Mouse (Mus musculus) embryonic facial prominence, embryonic 15.5 days (tissue): Measurements from ENCODE around the gene Ccnb2. TPM values are rescaled to one million over a fixed set of nuclear protein-coding genes. Genes with fewer than 3 reads are reported as not detected.
A peak's percentile ranks its signal among the peaks of the same experiment; 100 is the strongest.
"Not testable (repeated sequence)": the region's sequence is repeated elsewhere in the genome, so short reads cannot be mapped to it uniquely, and the experiment has no call there.

Experiments
- ATAC-seq: fragments of 200-750 bp; cut with Nextera tagmentation; 2 replicates; pipeline ENCODE4 v1.8.0; 2017; ENCODE audit warnings: low read depth, moderate TSS enrichment; ENCODE audit not compliant: insufficient number of reproducible peaks, low FRiP score, low TSS enrichment
- H3K27ac ChIP-seq: fragments of 300-500 bp; sonication (generic); replicated peaks from 2 replicates; pipeline ENCODE4 v1.5.1; 2015; ENCODE audit warnings: mild to moderate bottlenecking, inconsistent platforms
- H3K27me3 ChIP-seq: fragments of 300-500 bp; sonication (generic); 2 replicates; pipeline ENCODE4 v1.6.1; 2015; ENCODE audit warnings: inconsistent platforms
- H3K36me3 ChIP-seq: fragments of 300-500 bp; sonication (generic); 2 replicates; pipeline ENCODE4 v1.6.1; 2015; ENCODE audit warnings: mild to moderate bottlenecking, inconsistent platforms
- H3K4me1 ChIP-seq: fragments of 300-500 bp; sonication (generic); 2 replicates; pipeline ENCODE4 v1.6.1; 2015; ENCODE audit warnings: inconsistent platforms
- H3K4me2 ChIP-seq: fragments of 300-500 bp; sonication (generic); replicated peaks from 2 replicates; pipeline ENCODE4 v1.6.1; 2015; ENCODE audit warnings: mild to moderate bottlenecking, inconsistent platforms
- H3K4me3 ChIP-seq: fragments of 300-500 bp; sonication (generic); replicated peaks from 2 replicates; pipeline ENCODE4 v1.5.1; 2015; ENCODE audit warnings: mild to moderate bottlenecking, inconsistent platforms
- H3K9ac ChIP-seq: fragments of 300-500 bp; sonication (generic); 2 replicates; pipeline ENCODE4 v1.6.1; 2015; ENCODE audit warnings: inconsistent platforms
- H3K9me3 ChIP-seq: fragments of 300-500 bp; sonication (generic); replicated peaks from 2 replicates; pipeline ENCODE4 v1.6.1; 2016; ENCODE audit warnings: inconsistent platforms
- WGBS: fragments of 180-500 bp; shearing (Covaris S2); methylation state at CpG from one replicate; pipeline ENCODE4 v1.1.7; 2015; 5-methylcytosine and 5-hydroxymethylcytosine counted together
- polyA plus RNA-seq: library from polyadenylated mRNA; unstranded; fragments of >200 nt; fragmentation: Nextera tagmentation; extraction: Ambion mirVana; gene quantifications from 2 replicates; pipeline ENCODE4 v1.2.1, GENCODE M21; 2015

The Ccnb2 gene
- 133 and 134 TPM in 2 replicates for polyA plus RNA-seq

GRCm38 (mm10) chr9:70421257-70422056, at the start of gene Ccnb2:
TSS of gene Ccnb2 (minus strand) at chr9:70421547.
- Histone ChIP-seq H3K4me3 (peak within 1 kb of the TSS; percentile 75), H3K9ac (peak within 1 kb of the TSS; percentile 58), H3K36me3 (peaks cover 28% of the 10 kb centered on the region), H3K4me2 (peak within 1 kb of the TSS; percentile 98), H3K27ac (peak within 1 kb of the TSS; percentile 51; the same call in 1 of the 2 replicates), H3K9me3 (no peaks in the 10 kb centered on the region), H3K4me1 (peaks cover 9% of the 10 kb centered on the region), H3K27me3 (no peaks in the 10 kb centered on the region)
- WGBS = 2% methylated on average over 45 of the region's 45 CpGs
- ATAC-seq = peak; percentile 93

GRCm38 (mm10) chr9:70463091-70463490, 41.7 kb upstream of the Ccnb2 start:
- ATAC-seq, H3K27me3 ChIP-seq: not testable (repeated sequence)
- WGBS = 95% methylated on average over 13 of the region's 13 CpGs

DNA sequence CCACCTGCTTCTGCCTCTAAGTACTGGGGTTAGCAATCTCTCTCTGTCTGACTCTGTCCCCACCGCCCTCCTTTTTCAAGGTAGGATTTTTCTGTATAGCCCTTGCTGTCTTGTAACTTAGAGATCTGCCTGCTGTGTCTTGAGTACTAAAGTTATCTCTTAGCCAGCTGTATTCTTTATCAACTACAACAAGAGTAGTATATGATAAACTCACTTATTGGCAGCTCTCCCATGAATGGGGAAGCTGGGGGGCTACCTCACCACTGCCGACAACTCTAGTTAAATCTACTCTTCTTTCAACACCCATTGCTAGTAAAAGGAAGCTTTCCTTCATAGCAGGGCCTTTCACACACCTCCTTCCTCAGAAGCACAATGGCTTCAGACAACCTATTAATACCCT, 31.0 kb upstream of the Ccnb2 start:
- no peak for ATAC-seq
- H3K4me2 ChIP-seq = no peak overlapping the region
- no peak overlapping the region for H3K27ac ChIP-seq
- H3K9ac ChIP-seq = no peak overlapping the region
- WGBS = 95% methylated on average over 2 of the region's 2 CpGs
- H3K4me3 ChIP-seq = no peak overlapping the region
- H3K9me3 ChIP-seq = no peaks in the 10 kb centered on the region
- peaks cover 46% of the 10 kb centered on the region for H3K36me3 ChIP-seq
- H3K27me3 ChIP-seq = no peaks in the 10 kb centered on the region
- no peaks in the 10 kb centered on the region for H3K4me1 ChIP-seq

More at GRCm38 (mm10) chr9:70463091-70463490, 41.7 kb upstream of the Ccnb2 start:
- H3K9me3 ChIP-seq, H3K4me1 ChIP-seq, H3K4me3 ChIP-seq, H3K4me2 ChIP-seq, H3K27ac ChIP-seq, H3K9ac ChIP-seq: not testable (repeated sequence)
- H3K36me3 ChIP-seq = peaks cover 25% of the 10 kb centered on the region

DNA sequence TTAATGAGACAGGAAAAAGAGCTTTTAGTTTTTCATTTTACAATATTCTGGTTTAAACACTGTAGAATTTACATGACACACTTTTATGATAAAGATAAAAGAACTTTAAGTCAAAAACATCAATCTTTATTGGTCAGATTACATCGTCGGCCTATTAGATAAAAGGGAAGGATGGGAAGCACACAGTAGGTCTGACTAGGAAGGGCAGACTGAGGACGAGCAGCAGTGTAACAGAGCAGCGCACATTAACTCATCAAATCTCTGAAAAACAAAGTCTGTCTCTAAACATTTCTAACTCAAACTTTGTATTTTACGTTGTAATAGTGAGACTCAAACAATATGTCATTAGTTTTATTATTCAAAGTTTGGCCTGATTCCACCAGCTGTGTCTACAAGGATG, 27.7 kb upstream of the Ccnb2 start:
- no peak overlapping the region for H3K4me2 ChIP-seq
- ATAC-seq = no peak
- no peak overlapping the region for H3K27ac ChIP-seq
- no peak overlapping the region for H3K4me3 ChIP-seq
- H3K9ac ChIP-seq = no peak overlapping the region
- WGBS = 92% methylated on average over 5 of the region's 5 CpGs
- no peaks in the 10 kb centered on the region for H3K4me1 ChIP-seq
- no peaks in the 10 kb centered on the region for H3K27me3 ChIP-seq
- no peaks in the 10 kb centered on the region for H3K9me3 ChIP-seq
- peaks cover 39% of the 10 kb centered on the region for H3K36me3 ChIP-seq

DNA sequence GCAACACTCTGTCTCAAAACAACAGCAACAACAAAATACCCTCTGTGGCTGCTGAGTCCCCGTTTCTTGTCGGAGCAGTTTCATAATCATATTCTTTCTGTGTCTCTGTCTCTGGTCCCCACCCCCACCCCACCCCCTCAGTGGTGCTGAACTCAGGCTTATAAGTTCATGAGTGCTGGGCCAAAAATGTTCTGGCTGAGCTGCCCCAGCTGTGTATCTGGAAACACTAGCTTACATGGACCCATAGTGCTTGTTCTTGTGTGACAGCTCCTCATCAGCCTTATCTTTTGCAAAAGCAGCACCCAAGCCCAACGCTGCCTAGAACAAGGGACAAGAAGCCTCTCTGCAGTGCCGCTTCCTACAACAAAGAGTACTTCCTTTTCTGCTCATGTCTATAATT, 18.6 kb upstream of the Ccnb2 start:
- Histone ChIP-seq H3K27me3 (no peaks in the 10 kb centered on the region), H3K4me3 (no peak overlapping the region), H3K9me3 (no peaks in the 10 kb centered on the region), H3K4me2 (no peak overlapping the region), H3K36me3 (peaks cover 66% of the 10 kb centered on the region), H3K27ac (no peak overlapping the region), H3K9ac (no peak overlapping the region), H3K4me1 (no peaks in the 10 kb centered on the region)
- ATAC-seq = no peak
- WGBS = 81% methylated on average over 4 of the region's 4 CpGs

DNA sequence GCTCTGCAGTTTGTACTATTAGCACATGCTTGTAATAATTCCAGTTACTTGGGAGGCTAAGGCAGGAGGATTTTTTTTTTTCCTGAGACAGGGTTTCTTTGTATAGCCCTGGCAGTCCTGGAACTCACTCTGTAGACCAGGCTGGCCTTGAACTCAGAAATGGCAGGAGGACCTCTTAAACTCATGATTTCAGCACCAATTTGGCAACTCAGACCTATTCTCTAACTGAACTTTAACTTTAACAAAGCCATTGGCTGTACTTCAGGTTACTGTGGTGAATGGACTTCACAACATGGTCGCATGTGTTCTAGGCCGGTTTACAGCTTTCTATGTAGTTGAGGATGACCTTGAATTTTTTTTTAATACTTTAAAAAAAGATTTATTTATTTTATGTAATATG, 1.3 kb upstream of the Ccnb2 start:
- no peak overlapping the region for H3K4me2 ChIP-seq
- WGBS = 92% methylated on average over 2 of the region's 2 CpGs
- ATAC-seq = no peak

GRCm38 (mm10) chr9:70416412-70416811, 4.9 kb downstream of the Ccnb2 start:
- Histone ChIP-seq H3K9me3 (no peaks in the 10 kb centered on the region), H3K27ac (no peak overlapping the region), H3K36me3 (peaks cover 57% of the 10 kb centered on the region), H3K4me2 (no peak overlapping the region), H3K4me1 (peaks cover 9% of the 10 kb centered on the region), H3K9ac (no peak overlapping the region), H3K4me3 (no peak overlapping the region), H3K27me3 (no peaks in the 10 kb centered on the region)
- no peak for ATAC-seq
- 79% methylated on average over 3 of the region's 3 CpGs for whole genome bisulfite sequencing

More for the DNA sequence above, 1.3 kb upstream of the Ccnb2 start:
- no peaks in the 10 kb centered on the region for H3K27me3 ChIP-seq
- H3K27ac ChIP-seq = no peak overlapping the region
- H3K9me3 ChIP-seq = no peaks in the 10 kb centered on the region
- no peak overlapping the region for H3K4me3 ChIP-seq
- H3K9ac ChIP-seq = no peak overlapping the region
- peaks cover 37% of the 10 kb centered on the region for H3K36me3 ChIP-seq
- peaks cover 9% of the 10 kb centered on the region for H3K4me1 ChIP-seq

- WGBS = 89% methylated on average over 7 of the region's 7 CpGs
- H3K9me3 ChIP-seq = no peaks in the 10 kb centered on the region
Measured at GRCm38 (mm10) chr9:70413038-70413437, 8.3 kb downstream of the Ccnb2 start.

DNA sequence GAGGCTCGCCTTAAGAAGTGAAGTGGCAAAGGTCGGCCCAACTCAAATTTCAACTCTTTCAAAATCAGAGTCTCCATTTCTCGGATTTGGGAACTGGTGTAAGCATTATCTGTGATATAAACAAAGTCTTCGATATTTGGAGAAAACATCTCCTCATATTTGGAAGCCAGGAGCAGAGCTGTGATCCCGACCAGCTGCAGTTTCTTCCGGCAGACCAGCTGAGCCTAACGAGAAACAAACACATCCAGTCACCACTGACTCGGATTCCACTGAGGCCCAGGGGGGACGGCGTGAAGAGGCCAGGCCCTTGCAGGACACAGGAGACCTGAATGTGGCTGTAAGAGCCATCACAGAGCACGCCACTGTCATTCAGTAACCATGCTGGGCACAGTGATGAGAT, 10.7 kb downstream of the Ccnb2 start:
- H3K4me3 ChIP-seq = no peak overlapping the region
- no peaks in the 10 kb centered on the region for H3K27me3 ChIP-seq
- H3K9ac ChIP-seq = no peak overlapping the region
- H3K4me2 ChIP-seq = no peak overlapping the region
- 55% methylated on average over 11 of the region's 11 CpGs for WGBS
- no peak for ATAC-seq
- H3K36me3 ChIP-seq = peaks cover 82% of the 10 kb centered on the region
- no peak overlapping the region for H3K27ac ChIP-seq
- no peaks in the 10 kb centered on the region for H3K9me3 ChIP-seq
- H3K4me1 ChIP-seq = no peaks in the 10 kb centered on the region

More at GRCm38 (mm10) chr9:70413038-70413437, 8.3 kb downstream of the Ccnb2 start:
- no peak overlapping the region for H3K27ac ChIP-seq
- H3K4me1 ChIP-seq = no peaks in the 10 kb centered on the region
- no peak overlapping the region for H3K9ac ChIP-seq
- H3K36me3 ChIP-seq = peaks cover 81% of the 10 kb centered on the region
- no peak for ATAC-seq
- H3K27me3 ChIP-seq = no peaks in the 10 kb centered on the region
- H3K4me2 ChIP-seq = no peak overlapping the region
- no peak overlapping the region for H3K4me3 ChIP-seq

DNA sequence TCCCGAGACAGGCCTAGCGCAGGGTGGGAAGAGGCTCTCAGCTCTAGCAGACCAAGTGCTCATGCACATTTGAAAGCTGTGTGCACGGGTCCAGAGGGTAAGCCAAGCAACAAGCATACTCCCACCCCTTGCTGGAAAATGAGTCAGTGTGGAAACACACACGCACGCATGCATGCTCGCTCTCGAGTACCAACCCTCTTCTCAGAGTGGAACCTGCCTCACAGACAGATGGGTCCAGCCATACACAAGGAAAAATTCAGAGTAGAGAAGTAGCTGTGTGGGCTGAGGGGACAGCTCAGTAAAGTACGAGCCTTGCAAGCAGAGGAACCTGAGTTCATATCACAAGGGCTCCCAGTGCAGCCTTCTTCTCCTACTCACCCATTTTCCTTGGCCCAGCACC, 11.6 kb downstream of the Ccnb2 start:
- Histone ChIP-seq H3K9me3 (no peaks in the 10 kb centered on the region), H3K27ac (no peak overlapping the region), H3K4me1 (no peaks in the 10 kb centered on the region), H3K9ac (no peak overlapping the region), H3K27me3 (no peaks in the 10 kb centered on the region), H3K4me3 (no peak overlapping the region), H3K36me3 (peaks cover 76% of the 10 kb centered on the region), H3K4me2 (no peak overlapping the region)
- no peak for ATAC-seq
- 96% methylated on average over 8 of the region's 8 CpGs for WGBS

DNA sequence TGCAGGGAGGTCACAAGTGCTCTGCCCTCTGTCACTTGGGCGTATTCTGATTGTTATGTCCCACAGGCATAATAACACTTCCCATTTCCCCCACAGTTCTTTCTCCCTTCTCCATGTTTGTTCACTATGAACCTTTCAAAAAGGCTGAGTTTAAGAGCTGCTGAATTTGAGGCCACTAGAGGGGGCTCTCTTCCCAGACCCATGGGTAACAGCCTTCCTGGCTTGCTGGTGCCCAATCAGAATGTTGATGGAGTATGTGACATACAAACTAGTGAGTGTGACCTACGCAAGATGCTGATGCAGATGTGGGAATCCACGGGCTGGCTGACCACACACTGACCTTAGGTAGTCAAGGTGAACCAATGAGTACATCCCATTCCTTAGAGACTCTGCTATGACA, 12.6 kb downstream of the Ccnb2 start:
- ATAC-seq = no peak
- WGBS = 89% methylated on average over 3 of the region's 3 CpGs
- no peak overlapping the region for H3K4me2 ChIP-seq
- H3K9me3 ChIP-seq = no peaks in the 10 kb centered on the region
- H3K4me3 ChIP-seq = no peak overlapping the region
- H3K4me1 ChIP-seq = no peaks in the 10 kb centered on the region
- H3K27me3 ChIP-seq = no peaks in the 10 kb centered on the region
- H3K9ac ChIP-seq = no peak overlapping the region
- peaks cover 68% of the 10 kb centered on the region for H3K36me3 ChIP-seq
- H3K27ac ChIP-seq = no peak overlapping the region

GRCm38 (mm10) chr9:70406596-70406995, 14.8 kb downstream of the Ccnb2 start:
- WGBS = 91% methylated on average over 3 of the region's 3 CpGs
- no peak overlapping the region for H3K9ac ChIP-seq
- no peaks in the 10 kb centered on the region for H3K27me3 ChIP-seq
- ATAC-seq = no peak
- H3K36me3 ChIP-seq = peaks cover 48% of the 10 kb centered on the region
- no peak overlapping the region for H3K27ac ChIP-seq
- H3K4me2 ChIP-seq = no peak overlapping the region
- no peak overlapping the region for H3K4me3 ChIP-seq
- no peaks in the 10 kb centered on the region for H3K9me3 ChIP-seq
- no peaks in the 10 kb centered on the region for H3K4me1 ChIP-seq
